9 mouse cellular contexts compared by ENCODE assay signal in genomic region chr11:59308625-59309024, GRCm38 (mm10). TPM values are rescaled to one million over a fixed set of nuclear protein-coding genes. Genes with fewer than 3 reads are reported as not detected.
DNase-seq lines count a peak whose midpoint lies in the region; ATAC-seq and TF ChIP-seq lines count a peak whose summit lies in the region.
"Had no signal": no experiment of that assay in that cellular context is flagged by ENCODE, and none has a peak within 500 bp of the region (broad histone marks: within the 10 kb centered on the region; RNA-seq: fewer than 3 reads in every experiment).

No protein-coding gene starts in this region.

- no peak overlapping the region for H3K9ac ChIP-seq in forebrain, embryonic 16.5 days (replicated peaks; ENCODE audit: low read depth, low read length)
- H3K9ac ChIP-seq in intestine, postnatal 0 days (ENCODE audit: low read depth, low read length) = 0 out of 2 replicates have a peak overlapping the region, but pooled peaks have one; percentile 7
- no peak overlapping the region for H3K9ac ChIP-seq in neural tube, embryonic 14.5 days (replicated peaks; ENCODE audit: low read depth, low read length)
- H3K9ac ChIP-seq: liver, embryonic 15.5 days had no signal

- peaks cover 87% of the 10 kb centered on the region for H3K4me1 ChIP-seq in forebrain, embryonic 10.5 days
- peaks cover 48% of the 10 kb centered on the region for H3K4me1 ChIP-seq in forebrain, embryonic 16.5 days (replicated peaks; ENCODE audit: control insufficient read depth, insufficient read depth, low read length)
- no peaks in the 10 kb centered on the region; the same call in 1 of the 2 replicates for H3K4me1 ChIP-seq in intestine, postnatal 0 days (replicated peaks; ENCODE audit: control insufficient read depth, insufficient read depth, low read length)
- H3K4me1 ChIP-seq in neural tube, embryonic 14.5 days (ENCODE audit: control insufficient read depth, insufficient read depth, low read length) = peaks cover 11% of the 10 kb centered on the region

- no peak overlapping the region for H3K4me2 ChIP-seq in forebrain, embryonic 16.5 days (ENCODE audit: low read length)
- peak overlapping the region; percentile 94; the same call in 1 of the 2 replicates for H3K4me2 ChIP-seq in intestine, postnatal 0 days (replicated peaks; ENCODE audit: low read depth)
- peak overlapping the region; percentile 76; the same call in 1 of the 2 replicates for H3K4me2 ChIP-seq in neural tube, embryonic 14.5 days (ENCODE audit: low read depth, low read length)
- H3K4me2 ChIP-seq: liver, embryonic 15.5 days had no signal

- H3K9me3 ChIP-seq in forebrain, embryonic 10.5 days = no peaks in the 10 kb centered on the region
- no peaks in the 10 kb centered on the region for H3K9me3 ChIP-seq in forebrain, embryonic 16.5 days (ENCODE audit: control insufficient read depth, low read length)
- no peaks in the 10 kb centered on the region for H3K9me3 ChIP-seq in intestine, postnatal 0 days (ENCODE audit: control insufficient read depth)
- H3K9me3 ChIP-seq in neural tube, embryonic 14.5 days (ENCODE audit: control insufficient read depth, low read length) = no peaks in the 10 kb centered on the region
- H3K9me3 ChIP-seq: liver, embryonic 15.5 days had no signal

- 34% methylated on average over 6 of the region's 6 CpGs for WGBS in forebrain, embryonic 10.5 days
- WGBS in forebrain, embryonic 16.5 days = 45% methylated on average over 6 of the region's 6 CpGs
- WGBS in intestine, postnatal 0 days = 58% methylated on average over 6 of the region's 6 CpGs
- 53% methylated on average over 6 of the region's 6 CpGs for WGBS in neural tube, embryonic 14.5 days

- ATAC-seq in forebrain, embryonic 16.5 days = no peak
- ATAC-seq in intestine, postnatal 0 days = no peak
- no peak for ATAC-seq in neural tube, embryonic 14.5 days (ENCODE audit: low read depth)

- peaks cover 98% of the 10 kb centered on the region for H3K27me3 ChIP-seq in forebrain, embryonic 10.5 days (ENCODE audit: poor library complexity, severe bottlenecking)
- H3K27me3 ChIP-seq in forebrain, embryonic 16.5 days (replicated peaks; ENCODE audit: control insufficient read depth, insufficient read depth, low read length) = peaks cover 42% of the 10 kb centered on the region
- H3K27me3 ChIP-seq in intestine, postnatal 0 days (replicated peaks; ENCODE audit: control insufficient read depth, insufficient read depth, low read length) = peaks cover 55% of the 10 kb centered on the region
- H3K27me3 ChIP-seq in neural tube, embryonic 14.5 days (ENCODE audit: control insufficient read depth, insufficient read depth, low read length) = peaks cover 44% of the 10 kb centered on the region

- intact Hi-C loops in left cerebral cortex, adult 2 months (cut with DNase I) = loop anchor here (1.0 to 5.0 kb wide), 4 partner anchors 30 to 175 kb away; no protein-coding TSS in a partner anchor
- intact Hi-C loops in left cerebral cortex, postnatal 36 days (cut with DNase I) = loop anchor here (2.0 to 5.0 kb wide), 2 partner anchors 22 to 119 kb away; no protein-coding TSS in a partner anchor

- H3K4me3 ChIP-seq in forebrain, embryonic 10.5 days = peak overlapping the region; percentile 68
- H3K4me3 ChIP-seq in forebrain, embryonic 16.5 days (replicated peaks; ENCODE audit: low read length) = no peak overlapping the region
- H3K4me3 ChIP-seq in left cerebral cortex, adult 2 months = peak overlapping the region; percentile 56
- no peak overlapping the region for H3K4me3 ChIP-seq in intestine, postnatal 0 days (ENCODE audit: low read depth, low read length)
- no peak overlapping the region; the same call in 1 of the 2 replicates for H3K4me3 ChIP-seq in neural tube, embryonic 14.5 days (ENCODE audit: low read depth, low read length)
- H3K4me3 ChIP-seq: liver, embryonic 15.5 days had no signal

- TF ChIP-seq CTCF in left cerebral cortex, adult 2 months (IDR thresholded peaks at IDR 0.05) = no peak
- TF ChIP-seq CTCF in intestine, postnatal 0 days (IDR thresholded peaks at IDR 0.05; ENCODE audit: low read depth) = no peak

- no peaks in the 10 kb centered on the region for H3K36me3 ChIP-seq in forebrain, embryonic 10.5 days (replicated peaks)
- H3K36me3 ChIP-seq in forebrain, embryonic 16.5 days (ENCODE audit: control insufficient read depth, insufficient read depth) = no peaks in the 10 kb centered on the region
- H3K36me3 ChIP-seq in intestine, postnatal 0 days (ENCODE audit: control insufficient read depth, insufficient read depth) = no peaks in the 10 kb centered on the region
- H3K36me3 ChIP-seq in neural tube, embryonic 14.5 days (ENCODE audit: control insufficient read depth, insufficient read depth, low read length) = no peaks in the 10 kb centered on the region
- H3K36me3 ChIP-seq: liver, embryonic 15.5 days had no signal

- peak overlapping the region; percentile 85 for H3K27ac ChIP-seq in forebrain, embryonic 10.5 days
- no peak overlapping the region for H3K27ac ChIP-seq in forebrain, embryonic 16.5 days (ENCODE audit: low read length)
- H3K27ac ChIP-seq in left cerebral cortex, adult 2 months = peak overlapping the region; percentile 85
- no peak overlapping the region for H3K27ac ChIP-seq in intestine, postnatal 0 days (ENCODE audit: low read depth, low read length)
- no peak overlapping the region for H3K27ac ChIP-seq in neural tube, embryonic 14.5 days (ENCODE audit: low read depth, low read length)
- H3K27ac ChIP-seq: liver, embryonic 15.5 days had no signal

- DNase-seq in forebrain, embryonic 10.5 days (ENCODE audit: extremely low spot score, low spot score) = no peak
- no peak for DNase-seq in left cerebral cortex, adult 2 months (ENCODE audit: extremely low spot score in 1 of 2, low spot score in 2 of 2)
- no peak for DNase-seq in left cerebral cortex, postnatal 36 days (ENCODE audit: low spot score in 2 of 2)
- DNase-seq in adrenal gland, adult 8-10 months = no peak
- no peak for DNase-seq in layer of hippocampus, adult 9-11 months

RNA-seq across cellular contexts. Expression of gene Wnt9a, which starts 1.9 kb away (rescaled TPM):
- 9.9 and 10.9 TPM in 2 replicates for polyA plus RNA-seq in forebrain, embryonic 10.5 days (2016; fragmentation: Nextera tagmentation; extraction: Ambion mirVana)
- 1.5 and 1.6 TPM in 2 replicates for polyA plus RNA-seq in forebrain, embryonic 16.5 days (2015; fragmentation: Nextera tagmentation; extraction: Ambion mirVana)
- 10 to 100 TPM; 12.2 to 19.7 TPM for total RNA-seq in left cerebral cortex, adult 2 months (2021)
- 10 to 100 TPM; 14.6 to 24.0 TPM for total RNA-seq in left cerebral cortex, postnatal 36 days (2021)
- polyA plus RNA-seq in intestine, postnatal 0 days (2015; fragmentation: Nextera tagmentation; extraction: Ambion mirVana) = 2.2 and 2.4 TPM in 2 replicates
- 0.72 and 2.1 TPM in 2 replicates for polyA plus RNA-seq in neural tube, embryonic 14.5 days (2014; fragmentation: Nextera tagmentation; extraction: Ambion mirVana)
- total RNA-seq in adrenal gland, adult 8-10 months (2022) = 1 to 10 TPM; 1.2 to 1.5 (median 1.5) TPM

RNA-seq across cellular contexts. Expression of gene Wnt3a, which starts 18.1 kb away (rescaled TPM):
- 8.4 and 11.8 TPM in 2 replicates for polyA plus RNA-seq in forebrain, embryonic 10.5 days (2016; fragmentation: Nextera tagmentation; extraction: Ambion mirVana)
- polyA plus RNA-seq in forebrain, embryonic 16.5 days (2015; fragmentation: Nextera tagmentation; extraction: Ambion mirVana) = 0.35 and 0.73 TPM in 2 replicates
- total RNA-seq in left cerebral cortex, adult 2 months (2021) = not detected
- total RNA-seq in left cerebral cortex, postnatal 36 days (2021) = not detected
- polyA plus RNA-seq in intestine, postnatal 0 days (2015; fragmentation: Nextera tagmentation; extraction: Ambion mirVana) = not detected in 2 replicates
- 0.12 and 0.31 TPM in 2 replicates for polyA plus RNA-seq in neural tube, embryonic 14.5 days (2014; fragmentation: Nextera tagmentation; extraction: Ambion mirVana)
- total RNA-seq in adrenal gland, adult 8-10 months (2022) = not detected
- polyA plus RNA-seq: liver, embryonic 15.5 days had no signal

Comparison
In these comparisons a context has a peak if more than half of its experiments do, and no peak if none do; other contexts are left out.
1. H3K27ac ChIP-seq: peak in forebrain, embryonic 10.5 days (single experiment) and left cerebral cortex, adult 2 months (single experiment); none in forebrain, embryonic 16.5 days (single experiment), intestine, postnatal 0 days (single experiment) and neural tube, embryonic 14.5 days (single experiment).
2. H3K4me3 ChIP-seq: peak in forebrain, embryonic 10.5 days (single experiment) and left cerebral cortex, adult 2 months (single experiment); none in forebrain, embryonic 16.5 days (single experiment), intestine, postnatal 0 days (single experiment) and neural tube, embryonic 14.5 days (single experiment).